Mouse (Mus musculus): Measurements from ENCODE around the gene Dmrt3. TPM values are rescaled to one million over a fixed set of nuclear protein-coding genes. Genes with fewer than 3 reads are reported as not detected.
A peak's percentile ranks its signal among the peaks of the same experiment; 100 is the strongest.

Gene Dmrt3
- polyA plus RNA-seq, 1 experiment from 2014 or later, result 0.80 TPM

DNA sequence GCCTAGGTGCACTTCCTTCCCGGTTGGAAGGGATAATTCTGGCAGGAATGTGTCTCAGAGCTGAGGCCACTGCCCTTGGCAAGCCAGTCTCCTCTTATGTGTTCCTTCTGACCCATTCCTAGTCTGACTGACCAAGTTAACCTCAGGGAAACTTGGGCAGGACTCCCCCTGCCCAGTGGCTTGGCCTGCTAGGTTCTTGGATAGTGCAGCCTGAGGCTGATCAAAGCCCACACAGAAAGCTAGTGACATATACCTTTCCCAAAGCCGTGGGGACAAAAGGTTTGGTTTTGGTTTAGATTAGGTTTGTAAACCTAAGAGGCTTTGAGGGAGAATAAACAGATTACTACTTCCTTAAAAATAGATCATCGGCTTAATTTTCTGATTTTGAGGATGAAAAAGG, 37.0 kb downstream of the Dmrt3 start:
- DNase-seq (ENCODE audit: low spot score) (no peak), ATAC-seq (ENCODE audit: low FRiP score) (no peak)
- Histone ChIP-seq H3K36me3 (replicated peaks; ENCODE audit: control insufficient read depth, insufficient read depth) (no peaks in the 10 kb centered on the region), H3K9ac (no peak overlapping the region), H3K4me2 (replicated peaks) (no peak overlapping the region), H3K9me3 (ENCODE audit: control insufficient read depth, low read length) (no peaks in the 10 kb centered on the region), H3K4me3 (replicated peaks; ENCODE audit: low read length) (no peak overlapping the region), H3K27me3 (ENCODE audit: control insufficient read depth, insufficient read depth, low read length) (no peaks in the 10 kb centered on the region), H3K27ac (no peak overlapping the region), H3K4me1 (replicated peaks; ENCODE audit: control insufficient read depth, insufficient read depth, low read length) (no peaks in the 10 kb centered on the region)
- WGBS, result 65% methylated on average over 3 of the region's 3 CpGs

DNA sequence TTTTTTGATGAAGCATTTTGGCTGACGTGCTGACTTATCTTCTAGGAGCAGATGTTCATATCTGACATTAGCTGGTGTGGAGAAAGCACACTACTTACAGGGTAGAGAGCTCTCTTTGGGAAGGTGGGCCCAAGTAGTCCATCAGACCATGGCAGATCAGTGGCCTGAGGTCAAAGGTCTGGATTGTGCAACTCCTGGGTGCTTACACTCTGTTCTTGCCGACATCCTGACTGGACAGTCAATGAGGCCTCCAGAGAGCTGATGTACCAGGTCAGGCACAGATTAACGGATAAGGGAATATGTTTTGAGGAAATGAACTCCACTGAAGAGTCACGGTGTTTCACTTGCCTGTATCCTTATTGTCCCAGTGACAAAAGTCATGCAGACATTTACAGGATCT, 38.6 kb downstream of the Dmrt3 start:
- H3K9ac ChIP-seq, result no peak overlapping the region
- no peak overlapping the region for H3K4me2 ChIP-seq (replicated peaks)

DNA sequence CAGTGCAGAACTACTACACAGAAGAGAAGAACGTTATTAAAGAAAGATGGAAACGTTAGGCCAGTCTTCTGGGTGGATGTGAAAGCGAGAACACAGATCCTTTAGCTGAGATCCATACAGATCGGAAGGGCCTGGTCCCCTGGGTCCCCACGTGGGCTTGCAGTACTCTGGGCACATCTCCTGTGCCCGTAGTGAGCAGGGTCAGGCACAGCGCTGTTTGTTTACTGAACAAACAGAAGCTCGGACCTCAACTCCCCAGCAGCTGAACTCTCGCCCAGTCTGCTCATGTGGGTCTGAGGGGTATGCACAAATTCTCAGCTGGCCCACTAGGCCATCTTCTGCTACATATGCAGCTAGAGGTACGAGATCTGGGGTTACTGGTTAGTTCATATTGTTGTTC, 40.4 kb downstream of the Dmrt3 start:
- Histone ChIP-seq H3K36me3 (replicated peaks; ENCODE audit: control insufficient read depth, insufficient read depth) (no peaks in the 10 kb centered on the region), H3K9ac (no peak overlapping the region), H3K27me3 (ENCODE audit: control insufficient read depth, insufficient read depth, low read length) (no peaks in the 10 kb centered on the region), H3K4me1 (replicated peaks; ENCODE audit: control insufficient read depth, insufficient read depth, low read length) (no peaks in the 10 kb centered on the region), H3K4me2 (replicated peaks) (no peak overlapping the region), H3K27ac (no peak overlapping the region), H3K4me3 (replicated peaks; ENCODE audit: low read length) (no peak overlapping the region), H3K9me3 (ENCODE audit: control insufficient read depth, low read length) (no peaks in the 10 kb centered on the region)
- 77% methylated on average over 10 of the region's 10 CpGs for WGBS
- no peak for DNase-seq (ENCODE audit: low spot score)
- ATAC-seq (ENCODE audit: low FRiP score), result no peak

More for the DNA sequence above, 38.6 kb downstream of the Dmrt3 start:
- no peak for ATAC-seq (ENCODE audit: low FRiP score)
- H3K9me3 ChIP-seq (ENCODE audit: control insufficient read depth, low read length), result no peaks in the 10 kb centered on the region
- WGBS, result 77% methylated on average over 4 of the region's 4 CpGs
- DNase-seq (ENCODE audit: low spot score), result no peak
- H3K27me3 ChIP-seq (ENCODE audit: control insufficient read depth, insufficient read depth, low read length), result no peaks in the 10 kb centered on the region
- no peak overlapping the region for H3K4me3 ChIP-seq (replicated peaks; ENCODE audit: low read length)
- no peaks in the 10 kb centered on the region for H3K4me1 ChIP-seq (replicated peaks; ENCODE audit: control insufficient read depth, insufficient read depth, low read length)
- H3K27ac ChIP-seq, result no peak overlapping the region
- H3K36me3 ChIP-seq (replicated peaks; ENCODE audit: control insufficient read depth, insufficient read depth), result no peaks in the 10 kb centered on the region

DNA sequence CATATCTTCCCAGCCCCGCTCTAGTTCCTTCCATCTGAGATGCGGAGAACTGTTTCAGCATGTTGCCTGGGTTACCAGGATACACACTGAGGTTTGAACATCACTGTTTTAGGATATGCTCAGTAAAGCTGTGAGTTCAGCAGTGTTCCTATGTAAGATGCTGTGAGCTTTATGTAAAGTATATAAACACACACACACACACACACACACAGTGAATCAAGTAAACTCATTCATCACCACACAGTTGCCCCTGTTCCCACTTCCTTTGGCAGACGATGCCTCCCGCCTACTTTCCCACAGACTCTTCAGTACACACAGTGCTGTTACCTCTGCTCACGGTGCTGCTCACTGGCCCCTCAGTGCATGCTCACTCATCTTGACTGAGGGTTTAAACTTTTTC, 42.5 kb downstream of the Dmrt3 start:
- WGBS, result 73% methylated on average over 5 of the region's 5 CpGs
- no peak for ATAC-seq (ENCODE audit: low FRiP score)
- no peak overlapping the region for H3K4me2 ChIP-seq (replicated peaks)
- no peak for DNase-seq (ENCODE audit: low spot score)
- H3K9ac ChIP-seq, result no peak overlapping the region
- no peak overlapping the region for H3K4me3 ChIP-seq (replicated peaks; ENCODE audit: low read length)
- no peaks in the 10 kb centered on the region for H3K4me1 ChIP-seq (replicated peaks; ENCODE audit: control insufficient read depth, insufficient read depth, low read length)
- no peaks in the 10 kb centered on the region for H3K27me3 ChIP-seq (ENCODE audit: control insufficient read depth, insufficient read depth, low read length)
- H3K27ac ChIP-seq, result no peak overlapping the region
- no peaks in the 10 kb centered on the region for H3K9me3 ChIP-seq (ENCODE audit: control insufficient read depth, low read length)
- no peaks in the 10 kb centered on the region for H3K36me3 ChIP-seq (replicated peaks; ENCODE audit: control insufficient read depth, insufficient read depth)

DNA sequence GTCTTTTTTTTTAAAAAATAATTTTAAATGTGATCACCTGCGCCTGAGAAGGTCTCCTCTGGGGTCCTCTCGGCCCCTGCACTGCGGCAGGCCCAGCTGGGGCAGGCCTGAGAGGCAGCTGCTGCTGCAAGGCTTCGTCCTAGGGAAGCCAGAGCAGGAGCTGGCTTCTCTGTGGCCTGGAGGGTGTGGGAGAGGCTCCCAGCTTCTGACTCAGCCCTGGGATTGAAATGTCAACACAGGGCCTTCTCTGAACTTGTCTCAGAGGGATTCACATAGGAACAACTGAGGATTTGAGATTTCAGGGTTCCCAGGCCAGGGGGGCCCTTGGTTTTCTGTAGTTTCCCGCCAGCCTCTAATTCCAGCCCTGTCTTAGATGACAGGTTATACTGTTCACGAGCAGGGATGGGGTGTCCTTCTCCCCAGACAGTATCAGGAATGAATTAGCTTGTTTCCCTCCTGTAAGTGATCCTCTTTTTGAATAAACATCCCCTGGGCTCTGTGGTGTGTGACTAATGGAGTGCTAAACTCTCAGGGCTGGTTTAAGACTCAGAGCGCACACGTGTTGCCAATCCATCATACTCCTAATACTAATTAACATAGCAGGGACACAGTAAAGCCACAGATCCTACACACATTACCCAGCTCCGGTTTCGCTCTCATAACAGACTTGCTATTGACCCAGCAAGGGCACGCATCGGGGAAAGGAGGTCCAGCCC, 44.1 kb downstream of the Dmrt3 start:
- H3K4me1 ChIP-seq (replicated peaks; ENCODE audit: control insufficient read depth, insufficient read depth, low read length), result no peaks in the 10 kb centered on the region
- H3K27me3 ChIP-seq (ENCODE audit: control insufficient read depth, insufficient read depth, low read length), result no peaks in the 10 kb centered on the region
- no peak overlapping the region for H3K9ac ChIP-seq
- no peaks in the 10 kb centered on the region for H3K36me3 ChIP-seq (replicated peaks; ENCODE audit: control insufficient read depth, insufficient read depth)
- no peak; the same call in 1 of the 2 replicates for ATAC-seq (ENCODE audit: low FRiP score)
- no peaks in the 10 kb centered on the region for H3K9me3 ChIP-seq (ENCODE audit: control insufficient read depth, low read length)
- H3K4me2 ChIP-seq (replicated peaks), result no peak overlapping the region
- no peak overlapping the region for H3K4me3 ChIP-seq (replicated peaks; ENCODE audit: low read length)
- no peak overlapping the region for H3K27ac ChIP-seq
- 58% methylated on average over 12 of the region's 12 CpGs for WGBS
- no peak for DNase-seq (ENCODE audit: low spot score)

DNA sequence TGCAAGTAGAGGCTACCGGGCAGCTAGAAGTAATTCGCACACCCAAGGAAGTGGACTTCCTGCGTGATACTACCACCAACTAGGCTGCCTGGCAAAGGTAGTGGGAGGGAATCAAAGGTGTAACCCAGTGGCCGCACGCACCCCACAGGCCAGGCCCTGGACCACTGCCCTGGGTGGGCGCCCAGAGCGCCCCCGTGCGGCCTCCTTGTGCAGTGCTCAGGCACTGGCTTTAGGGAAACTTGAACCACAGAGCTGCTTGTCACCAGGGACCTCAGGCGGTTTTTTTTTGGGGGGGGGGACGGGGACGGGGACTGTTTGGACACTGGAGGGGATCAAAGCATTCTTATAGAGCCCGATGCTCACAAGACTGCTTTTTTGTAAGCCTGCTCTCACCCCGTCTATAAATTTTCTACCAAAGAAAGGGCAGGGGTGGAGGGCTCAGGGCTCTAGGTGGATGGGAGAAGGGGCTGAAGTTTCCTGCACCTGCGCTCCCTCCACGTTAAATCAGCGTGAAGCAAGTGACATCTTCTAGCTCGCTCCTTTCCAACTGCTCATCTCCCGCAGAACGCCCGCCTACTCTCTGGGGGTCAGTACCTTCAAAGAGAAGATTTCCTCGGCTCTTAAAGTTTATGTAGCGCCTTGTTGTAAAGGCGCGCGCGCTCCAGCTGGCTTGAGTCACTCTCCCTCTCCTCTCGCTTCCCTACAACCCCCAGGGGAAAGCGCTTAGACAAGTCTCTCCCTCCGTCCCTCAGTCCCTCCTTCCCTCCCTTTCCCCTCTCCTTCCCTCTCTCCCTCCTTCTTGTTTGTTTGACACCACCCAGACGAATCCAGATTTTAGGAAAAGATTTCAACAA, 55.6 kb downstream of the Dmrt3 start:
- Histone ChIP-seq H3K27me3 (ENCODE audit: control insufficient read depth, insufficient read depth, low read length) (peaks cover 74% of the 10 kb centered on the region), H3K4me2 (replicated peaks) (0 out of 2 replicates have a peak overlapping the region, but pooled peaks have one; percentile 7), H3K36me3 (replicated peaks; ENCODE audit: control insufficient read depth, insufficient read depth) (no peaks in the 10 kb centered on the region), H3K4me3 (replicated peaks; ENCODE audit: low read length) (no peak overlapping the region), H3K27ac (no peak overlapping the region), H3K4me1 (replicated peaks; ENCODE audit: control insufficient read depth, insufficient read depth, low read length) (no peaks in the 10 kb centered on the region), H3K9ac (no peak overlapping the region), H3K9me3 (ENCODE audit: control insufficient read depth, low read length) (no peaks in the 10 kb centered on the region)
- ATAC-seq (ENCODE audit: low FRiP score), result no peak
- WGBS, result 2% methylated on average over 31 of the region's 31 CpGs
- DNase-seq (ENCODE audit: low spot score), result no peak

DNA sequence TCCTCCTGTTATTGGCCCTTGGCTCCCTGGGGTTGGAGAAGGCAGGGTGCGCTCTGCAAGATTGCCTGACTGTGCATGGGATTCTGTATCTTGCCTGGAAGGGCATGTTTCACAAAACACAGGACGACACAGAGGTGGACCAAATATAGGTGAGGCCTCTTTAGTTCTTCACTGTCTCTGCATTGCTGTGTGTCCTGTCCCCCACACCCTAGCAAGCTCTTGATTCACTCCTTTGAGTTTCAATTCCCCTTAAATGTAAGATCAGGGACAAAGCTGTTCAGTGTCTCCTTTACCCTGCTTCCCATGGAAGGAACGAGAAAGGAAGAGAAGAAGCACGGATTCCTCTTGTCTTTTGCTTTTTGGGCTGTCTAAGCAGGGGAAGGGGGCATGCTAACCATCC, 57.7 kb downstream of the Dmrt3 start:
- WGBS, result 12% methylated on average over 4 of the region's 4 CpGs
- H3K4me1 ChIP-seq (replicated peaks; ENCODE audit: control insufficient read depth, insufficient read depth, low read length), result peaks cover 5% of the 10 kb centered on the region; the same call in 1 of the 2 replicates
- no peak for DNase-seq (ENCODE audit: low spot score)
- no peak overlapping the region for H3K27ac ChIP-seq
- no peak overlapping the region for H3K4me3 ChIP-seq (replicated peaks; ENCODE audit: low read length)
- no peak overlapping the region for H3K9ac ChIP-seq
- H3K36me3 ChIP-seq (replicated peaks; ENCODE audit: control insufficient read depth, insufficient read depth), result no peaks in the 10 kb centered on the region
- H3K4me2 ChIP-seq (replicated peaks), result no peak overlapping the region
- peaks cover 89% of the 10 kb centered on the region for H3K27me3 ChIP-seq (ENCODE audit: control insufficient read depth, insufficient read depth, low read length)
- no peaks in the 10 kb centered on the region for H3K9me3 ChIP-seq (ENCODE audit: control insufficient read depth, low read length)
- no peak for ATAC-seq (ENCODE audit: low FRiP score)

DNA sequence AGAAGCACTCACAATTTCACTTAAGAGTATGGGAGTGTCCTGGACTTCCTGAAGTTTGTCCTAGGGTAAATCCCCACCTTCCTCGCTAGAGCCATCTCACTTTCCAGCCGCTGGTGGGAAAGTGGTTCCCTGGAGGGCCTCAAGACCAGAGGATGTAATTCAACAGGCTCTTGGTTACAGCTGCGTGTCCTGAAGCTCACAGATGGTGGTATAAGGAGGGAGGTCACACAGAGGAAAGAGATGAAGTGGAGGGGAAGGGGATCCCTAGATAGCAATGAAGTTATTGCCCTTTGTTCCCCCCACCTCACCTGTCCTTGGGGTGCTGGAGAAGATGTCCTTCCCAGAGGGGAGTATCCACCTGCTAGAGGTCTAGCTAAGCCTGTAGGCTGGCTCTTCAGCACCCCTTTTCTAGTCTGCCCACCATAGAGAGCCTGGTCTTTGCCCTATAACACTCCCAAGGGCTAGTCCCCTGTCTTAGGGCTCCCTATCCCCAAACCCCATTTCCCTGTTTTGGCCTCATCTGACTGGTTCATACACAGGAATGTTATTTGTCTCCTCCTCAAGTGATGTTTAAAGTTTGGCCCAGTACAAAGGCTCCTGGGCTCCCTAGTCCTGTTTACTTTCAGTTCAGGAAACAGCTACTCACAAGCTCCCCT, 59.6 kb downstream of the Dmrt3 start:
- no peak overlapping the region for H3K9ac ChIP-seq
- no peaks in the 10 kb centered on the region for H3K9me3 ChIP-seq (ENCODE audit: control insufficient read depth, low read length)
- ATAC-seq (ENCODE audit: low FRiP score), result no peak

DNA sequence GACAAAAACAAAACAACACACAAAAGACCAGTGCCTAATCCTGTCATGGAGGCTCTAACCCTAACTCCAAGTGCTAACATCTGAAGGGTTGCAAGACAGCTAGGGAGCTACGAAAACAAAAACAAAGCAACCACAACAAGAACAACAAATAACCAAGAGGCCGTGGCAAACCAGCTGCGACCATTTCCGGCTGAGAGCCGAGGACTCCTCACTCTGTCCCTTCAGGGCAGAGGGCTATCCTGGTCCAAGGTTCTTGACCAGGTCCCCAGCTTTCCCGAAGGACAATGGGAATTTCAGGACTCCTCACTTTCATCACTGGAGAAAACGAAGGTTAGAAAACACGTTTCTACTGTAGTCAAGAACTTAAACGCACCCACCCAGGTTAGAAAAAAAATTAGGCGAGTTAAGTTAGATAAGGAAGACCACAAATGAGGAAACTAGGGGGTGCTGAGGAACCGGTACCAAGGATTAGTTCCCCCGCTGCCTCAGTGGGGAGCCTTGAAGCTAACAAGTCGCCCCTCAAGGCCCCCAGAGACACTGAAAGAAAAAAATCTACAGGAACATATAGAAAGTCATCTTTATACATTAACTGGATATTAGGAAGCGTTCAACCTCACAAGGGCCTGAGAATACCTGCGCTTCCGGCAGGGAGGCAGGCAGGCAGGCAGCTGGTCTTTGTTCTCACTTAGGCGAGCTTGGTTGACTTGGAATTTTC, 60.6 kb downstream of the Dmrt3 start:
- ATAC-seq (ENCODE audit: low FRiP score) (no peak), DNase-seq (ENCODE audit: low spot score) (no peak)
- H3K4me2 ChIP-seq (replicated peaks), result no peak overlapping the region
- H3K9ac ChIP-seq, result no peak overlapping the region
- H3K4me1 ChIP-seq (replicated peaks; ENCODE audit: control insufficient read depth, insufficient read depth, low read length), result peaks cover 12% of the 10 kb centered on the region
- no peaks in the 10 kb centered on the region for H3K36me3 ChIP-seq (replicated peaks; ENCODE audit: control insufficient read depth, insufficient read depth)
- 1% methylated on average over 17 of the region's 17 CpGs for WGBS
- no peak overlapping the region for H3K27ac ChIP-seq
- peaks cover 97% of the 10 kb centered on the region for H3K27me3 ChIP-seq (ENCODE audit: control insufficient read depth, insufficient read depth, low read length)
- no peak overlapping the region for H3K4me3 ChIP-seq (replicated peaks; ENCODE audit: low read length)
- H3K9me3 ChIP-seq (ENCODE audit: control insufficient read depth, low read length), result no peaks in the 10 kb centered on the region

More for the DNA sequence above, 59.6 kb downstream of the Dmrt3 start:
- peaks cover 12% of the 10 kb centered on the region for H3K4me1 ChIP-seq (replicated peaks; ENCODE audit: control insufficient read depth, insufficient read depth, low read length)
- WGBS, result 4% methylated on average over 3 of the region's 3 CpGs
- no peak overlapping the region for H3K4me2 ChIP-seq (replicated peaks)
- no peak overlapping the region for H3K4me3 ChIP-seq (replicated peaks; ENCODE audit: low read length)
- peaks cover 97% of the 10 kb centered on the region for H3K27me3 ChIP-seq (ENCODE audit: control insufficient read depth, insufficient read depth, low read length)
- no peak overlapping the region for H3K27ac ChIP-seq
- no peaks in the 10 kb centered on the region for H3K36me3 ChIP-seq (replicated peaks; ENCODE audit: control insufficient read depth, insufficient read depth)
- no peak for DNase-seq (ENCODE audit: low spot score)
